Mouse (Mus musculus): ENCODE data around the gene Rpa1.

DNA sequence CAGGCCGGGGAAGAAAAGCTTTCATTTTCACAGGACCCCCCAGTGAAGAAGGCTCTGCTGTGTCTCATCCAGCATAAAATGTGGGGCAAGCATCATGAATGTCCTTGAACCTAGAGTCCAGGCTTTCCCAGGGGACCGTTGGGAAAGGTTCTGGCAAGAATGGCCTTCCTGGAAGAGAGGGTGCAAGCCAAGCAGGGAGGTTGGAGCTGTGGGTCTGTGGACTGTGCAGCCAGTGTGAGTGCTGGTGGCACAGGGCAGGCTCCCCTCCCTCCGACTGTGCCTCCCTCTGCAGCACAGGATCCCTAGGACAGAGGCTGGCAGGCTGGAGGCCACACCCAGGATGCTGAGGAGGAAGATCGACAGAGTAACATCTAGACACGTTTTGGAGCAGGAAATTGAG lies 85.3 kb downstream of the Rpa1 start:
- no peak for TF ChIP-seq NELFE (IDR thresholded peaks at IDR 0.05; ENCODE audit: low read depth, low read length)
- TF ChIP-seq CTCF (conservative IDR thresholded peaks at IDR 0.05 in 1 of 2, IDR thresholded peaks at IDR 0.05 in 1 of 2; ENCODE audit: low read depth in 2 of 2, low read length in 2 of 2): no peak
- no peak for TF ChIP-seq USF2 (conservative IDR thresholded peaks at IDR 0.05; ENCODE audit: low read depth, low read length)
- no peak for TF ChIP-seq TCF12 (IDR thresholded peaks at IDR 0.05; ENCODE audit: low read depth, low read length)
- no peak for TF ChIP-seq UBTF (IDR thresholded peaks at IDR 0.05; ENCODE audit: low read depth, low read length)
- TF ChIP-seq MEF2A (IDR thresholded peaks at IDR 0.05; ENCODE audit: borderline replicate concordance, low read depth, low read length): no peak
- TF ChIP-seq POLR2A (IDR thresholded peaks at IDR 0.05; ENCODE audit: low read depth, low read length): no peak
- TF ChIP-seq ELF1 (IDR thresholded peaks at IDR 0.05; ENCODE audit: low read depth, low read length): no peak
- no peak for TF ChIP-seq USF1 (IDR thresholded peaks at IDR 0.05; ENCODE audit: low read depth, low read length)
- TF ChIP-seq SMC3 (IDR thresholded peaks at IDR 0.05; ENCODE audit: low read depth, low read length): no peak
- no peak for TF ChIP-seq EP300 (IDR thresholded peaks at IDR 0.05; ENCODE audit: low read length)
- no peak for TF ChIP-seq HCFC1 (IDR thresholded peaks at IDR 0.05; ENCODE audit: low read depth, low read length)
- no peak for TF ChIP-seq MAFK (IDR thresholded peaks at IDR 0.05; ENCODE audit: insufficient replicate concordance, low read length)
